Mouse (Mus musculus) heart, embryonic 11.5 days (tissue): ENCODE results near the gene Phc2. TPM values are rescaled to one million over a fixed set of nuclear protein-coding genes. Genes with fewer than 3 reads are reported as not detected.

Source experiments
- ATAC-seq: fragments of 200-750 bp; cut with Nextera tagmentation; replicated peaks from 2 replicates; pipeline ENCODE4 v1.8.0; 2017; ENCODE audit warnings: moderate library complexity; ENCODE audit not compliant: insufficient number of reproducible peaks, low FRiP score, low TSS enrichment
- H3K27ac ChIP-seq: fragments of 300-500 bp; sonication (generic); 2 replicates; pipeline ENCODE4 v1.5.1; 2014; ENCODE audit warnings: mild to moderate bottlenecking, low read depth, low read length
- H3K27me3 ChIP-seq: fragments of 300-500 bp; sonication (generic); 2 replicates; pipeline ENCODE4 v1.6.1; 2014; ENCODE audit warnings: mild to moderate bottlenecking, low read length, mixed read lengths; ENCODE audit not compliant: control insufficient read depth, insufficient read depth
- H3K36me3 ChIP-seq: fragments of 300-500 bp; sonication (generic); 2 replicates; pipeline ENCODE4 v1.6.1; 2014; ENCODE audit warnings: mild to moderate bottlenecking, low read length, moderate library complexity, mixed read lengths; ENCODE audit not compliant: control insufficient read depth, insufficient read depth
- H3K4me1 ChIP-seq: fragments of 300-500 bp; sonication (generic); 2 replicates; pipeline ENCODE4 v1.6.1; 2014; ENCODE audit warnings: low read length; ENCODE audit not compliant: control insufficient read depth, insufficient read depth
- H3K4me2 ChIP-seq: fragments of 300-500 bp; sonication (generic); 2 replicates; pipeline ENCODE4 v1.6.1; 2014; ENCODE audit warnings: mild to moderate bottlenecking, moderate library complexity
- H3K4me3 ChIP-seq: fragments of 300-500 bp; sonication (generic); 2 replicates; pipeline ENCODE4 v1.5.1; 2014; ENCODE audit warnings: low read depth, low read length
- H3K9ac ChIP-seq: fragments of 300-500 bp; sonication (generic); 2 replicates; pipeline ENCODE4 v1.6.1; 2014; ENCODE audit warnings: mild to moderate bottlenecking, low read depth, low read length, moderate library complexity
- H3K9me3 ChIP-seq: fragments of 300-500 bp; sonication (generic); replicated peaks from 2 replicates; pipeline ENCODE4 v1.6.1; 2016; ENCODE audit warnings: low read length; ENCODE audit not compliant: control insufficient read depth
- WGBS: fragments of 180-500 bp; shearing (Covaris S2); extraction: QIAGEN DNeasy Blood & Tissue Kit; methylation state at CpG from one replicate; pipeline ENCODE4 v1.1.7; 2014; ENCODE audit not compliant: insufficient replicate concordance; 5-methylcytosine and 5-hydroxymethylcytosine counted together
- polyA plus RNA-seq: library from polyadenylated mRNA; unstranded; fragments of >200 nt; fragmentation: Nextera tagmentation; extraction: Ambion mirVana; gene quantifications from 2 replicates; pipeline ENCODE4 v1.2.1, GENCODE M21; 2014

Phc2 gene
- polyA plus RNA-seq, 1 experiment from 2014 or later: 30.8 TPM

GRCm38 (mm10) chr4:128712136-128712655 is 57.7 kb downstream of the Phc2 start:
- peaks cover 29% of the 10 kb centered on the region for H3K27me3 ChIP-seq
- no peak overlapping the region for H3K27ac ChIP-seq
- H3K9ac ChIP-seq: peak overlapping the region; percentile 59; the same call in 1 of the 2 replicates
- H3K9me3 ChIP-seq: no peaks in the 10 kb centered on the region
- peaks cover 34% of the 10 kb centered on the region for H3K4me1 ChIP-seq
- 42% methylated on average over 13 of the region's 13 CpGs for WGBS
- H3K4me3 ChIP-seq: peak overlapping the region; percentile 41
- H3K4me2 ChIP-seq: peak overlapping the region; percentile 76
- 0 out of 2 replicates have a peak, but pooled peaks cover 2% of the 10 kb centered on the region for H3K36me3 ChIP-seq
- ATAC-seq: no peak

GRCm38 (mm10) chr4:128712941-128713340 is 58.4 kb downstream of the Phc2 start:
- Histone ChIP-seq H3K4me3 (no peak overlapping the region), H3K9ac (no peak overlapping the region), H3K4me2 (no peak overlapping the region), H3K27me3 (peaks cover 27% of the 10 kb centered on the region), H3K4me1 (peaks cover 32% of the 10 kb centered on the region), H3K27ac (no peak overlapping the region), H3K9me3 (no peaks in the 10 kb centered on the region), H3K36me3 (no peaks in the 10 kb centered on the region)
- ATAC-seq: no peak
- WGBS: 87% methylated on average over 6 of the region's 6 CpGs

GRCm38 (mm10) chr4:128715241-128716204 is 61.0 kb downstream of the Phc2 start:
- Histone ChIP-seq H3K36me3 (no peaks in the 10 kb centered on the region), H3K4me3 (no peak overlapping the region), H3K27ac (peak overlapping the region; percentile 64), H3K9ac (peak overlapping the region; percentile 29; the same call in 1 of the 2 replicates), H3K9me3 (no peaks in the 10 kb centered on the region), H3K4me2 (peak overlapping the region; percentile 38), H3K27me3 (peaks cover 6% of the 10 kb centered on the region; the same call in 1 of the 2 replicates), H3K4me1 (peaks cover 42% of the 10 kb centered on the region)
- 9% methylated on average over 14 of the region's 14 CpGs for WGBS
- no peak for ATAC-seq

- no peak overlapping the region for H3K4me3 ChIP-seq
- H3K9ac ChIP-seq: no peak overlapping the region
- no peaks in the 10 kb centered on the region for H3K9me3 ChIP-seq
- no peaks in the 10 kb centered on the region for H3K27me3 ChIP-seq
- H3K4me2 ChIP-seq: no peak overlapping the region
- ATAC-seq: no peak
- peak overlapping the region; percentile 64; the same call in 1 of the 2 replicates for H3K27ac ChIP-seq
- WGBS: 14% methylated on average over 4 of the region's 4 CpGs
- H3K36me3 ChIP-seq: no peaks in the 10 kb centered on the region
- peaks cover 41% of the 10 kb centered on the region for H3K4me1 ChIP-seq
These were observed 61.8 kb downstream of the Phc2 start for GRCm38 (mm10) chr4:128716279-128716678.

GRCm38 (mm10) chr4:128716731-128717130 is 62.2 kb downstream of the Phc2 start:
- Histone ChIP-seq H3K4me1 (peaks cover 42% of the 10 kb centered on the region), H3K9me3 (no peaks in the 10 kb centered on the region), H3K4me3 (no peak overlapping the region), H3K36me3 (no peaks in the 10 kb centered on the region), H3K4me2 (no peak overlapping the region), H3K9ac (no peak overlapping the region), H3K27me3 (no peaks in the 10 kb centered on the region), H3K27ac (peak overlapping the region; percentile 64; the same call in 1 of the 2 replicates)
- ATAC-seq: no peak
- 58% methylated on average over 9 of the region's 9 CpGs for WGBS

GRCm38 (mm10) chr4:128720110-128720509 is 65.6 kb downstream of the Phc2 start:
- Histone ChIP-seq H3K9ac (no peak overlapping the region), H3K4me1 (peaks cover 45% of the 10 kb centered on the region), H3K27ac (no peak overlapping the region; the same call in 1 of the 2 replicates), H3K36me3 (no peaks in the 10 kb centered on the region), H3K4me2 (no peak overlapping the region), H3K4me3 (no peak overlapping the region), H3K9me3 (no peaks in the 10 kb centered on the region), H3K27me3 (no peaks in the 10 kb centered on the region; the same call in 1 of the 2 replicates)
- 22% methylated on average over 5 of the region's 5 CpGs for WGBS
- no peak for ATAC-seq

GRCm38 (mm10) chr4:128721061-128721648 is 66.7 kb downstream of the Phc2 start:
- Histone ChIP-seq H3K36me3 (no peaks in the 10 kb centered on the region), H3K9me3 (no peaks in the 10 kb centered on the region), H3K4me3 (no peak overlapping the region), H3K9ac (no peak overlapping the region), H3K4me1 (peaks cover 35% of the 10 kb centered on the region), H3K27ac (no peak overlapping the region), H3K27me3 (no peaks in the 10 kb centered on the region; the same call in 1 of the 2 replicates), H3K4me2 (no peak overlapping the region)
- ATAC-seq: no peak
- WGBS: 70% methylated on average over 9 of the region's 9 CpGs

- H3K9me3 ChIP-seq: no peaks in the 10 kb centered on the region
- H3K9ac ChIP-seq: no peak overlapping the region
- 75% methylated on average over 4 of the region's 4 CpGs for WGBS
- no peak for ATAC-seq
- H3K27me3 ChIP-seq: no peaks in the 10 kb centered on the region; the same call in 1 of the 2 replicates
- no peak overlapping the region for H3K27ac ChIP-seq
- H3K4me3 ChIP-seq: no peak overlapping the region
- peaks cover 34% of the 10 kb centered on the region for H3K4me1 ChIP-seq
- no peaks in the 10 kb centered on the region for H3K36me3 ChIP-seq
- no peak overlapping the region for H3K4me2 ChIP-seq
These were observed 67.3 kb downstream of the Phc2 start for GRCm38 (mm10) chr4:128721761-128722160.
